Mouse (Mus musculus) lung, postnatal 0 days (tissue): Measurements from ENCODE around the gene Mip.

ENCODE experiments used
- CTCF ChIP-seq: IDR thresholded peaks from 2 replicates; pipeline ENCODE4 v1.5.1; 2016; ENCODE audit warnings: antibody characterized with exemption, mild to moderate bottlenecking
- EP300 ChIP-seq: IDR thresholded peaks from 2 replicates; pipeline ENCODE4 v1.6.1; 2016; ENCODE audit warnings: antibody characterized with exemption, mild to moderate bottlenecking, control low read depth

GRCm38 (mm10) chr10:128239140-128239539 is 13.5 kb downstream of the Mip start:
- TF ChIP-seq CTCF (no peak), EP300 (no peak)
